Mouse (Mus musculus) heart, adult 2 months (tissue): ENCODE results near the gene Reep1. TPM values are rescaled to one million over a fixed set of nuclear protein-coding genes. Genes with fewer than 3 reads are reported as not detected.

Experiments used
- DNase-seq, 2 experiments: peaks; one replicate each; pipeline ENCODE4 v3.0.0; 2021
- H3K27ac ChIP-seq: fragments of 200-600 bp; 2 replicates; pipeline ENCODE4 v1.8.1; 2022
- H3K27me3 ChIP-seq: fragments of 200-500 bp; 2 replicates; pipeline ENCODE4 v1.6.1; 2012; ENCODE audit warnings: mild to moderate bottlenecking, low read length, inconsistent platforms, mixed read lengths; ENCODE audit not compliant: control insufficient read depth, insufficient read depth
- H3K36me3 ChIP-seq: fragments of 200-500 bp; 2 replicates; pipeline ENCODE4 v1.6.1; 2012; ENCODE audit warnings: low read length, inconsistent platforms; ENCODE audit not compliant: control insufficient read depth, insufficient read depth
- H3K4me1 ChIP-seq: fragments of 200-500 bp; 2 replicates; pipeline ENCODE4 v1.6.1; 2011; ENCODE audit warnings: low read length; ENCODE audit not compliant: control insufficient read depth, insufficient read depth
- H3K4me3 ChIP-seq: fragments of 200-600 bp; 2 replicates; pipeline ENCODE4 v1.8.1; 2022
- H3K79me2 ChIP-seq: fragments of 200-500 bp; replicated peaks from 2 replicates; pipeline ENCODE4 v1.6.1; 2012; ENCODE audit warnings: mild to moderate bottlenecking, inconsistent platforms, low read length, moderate library complexity, mixed read lengths; ENCODE audit not compliant: control insufficient read depth, insufficient read depth
- H3K9ac ChIP-seq: fragments of 200-500 bp; 2 replicates; pipeline ENCODE4 v1.6.1; 2012; ENCODE audit warnings: low read depth, mild to moderate bottlenecking, control low read depth, inconsistent platforms, low read length, mixed read lengths
- CTCF ChIP-seq: fragments of 200-600 bp; IDR thresholded peaks from 2 replicates; pipeline ENCODE4 v1.8.1; 2022; ENCODE audit warnings: antibody characterized with exemption, mild to moderate bottlenecking, moderate library complexity
- EP300 ChIP-seq: fragments of 200-500 bp; IDR thresholded peaks from 2 replicates; pipeline ENCODE4 v1.6.1; 2011; ENCODE audit warnings: low read depth, low read length, control low read depth; ENCODE audit not compliant: insufficient read depth
- POLR2A ChIP-seq: fragments of 200-500 bp; IDR thresholded peaks from 2 replicates; pipeline ENCODE4 v1.6.1; 2011; ENCODE audit warnings: mild to moderate bottlenecking, low read depth, low read length, control low read depth; ENCODE audit not compliant: insufficient read depth
- WGBS: fragments of 180-500 bp; shearing (Covaris S2); methylation state at CpG from one replicate; pipeline ENCODE4 v1.1.7; 2018; 5-methylcytosine and 5-hydroxymethylcytosine counted together
- intact Hi-C: fragments of 180-260 bp; cut with DNase I; formaldehyde crosslinking; loops from one replicate; pipeline ENCODE4 v1.15.1; 2025
- polyA plus RNA-seq: library from polyadenylated mRNA; depleted of rRNA; stranded (reverse); fragments of >200 nt; gene quantifications from 2 replicates; pipeline ENCODE4 v1.2.3, GENCODE M21; 2012
- total RNA-seq, 2 experiments: library from RNA; stranded (reverse); gene quantifications; 2 replicates each; pipeline ENCODE4 v1.2.3; 2021

The Reep1 gene
- total and polyA plus RNA-seq, 3 experiments, result 12.1 to 18.4 (median 16.7) TPM

- 63% methylated on average over 4 of the region's 4 CpGs for WGBS
- TF ChIP-seq EP300, result no peak
- no peak for TF ChIP-seq CTCF
- no peak for TF ChIP-seq POLR2A
- intact Hi-C loops, result no loop called here
Observed at GRCm38 (mm10) chr6:71738611-71739010, 31.2 kb downstream of the Reep1 start.

GRCm38 (mm10) chr6:71740921-71741320, 33.6 kb downstream of the Reep1 start:
- H3K36me3 ChIP-seq, result no peaks in the 10 kb centered on the region
- 50% methylated on average over 13 of the region's 13 CpGs for WGBS
- intact Hi-C loops, result no loop called here
- no peaks in the 10 kb centered on the region for H3K27me3 ChIP-seq
- TF ChIP-seq CTCF, result no peak
- TF ChIP-seq EP300, result no peak
- no peak overlapping the region for H3K4me3 ChIP-seq
- H3K4me1 ChIP-seq, result no peaks in the 10 kb centered on the region
- H3K79me2 ChIP-seq, result no peaks in the 10 kb centered on the region
- H3K9ac ChIP-seq, result no peak overlapping the region
- no peak for DNase-seq
- H3K27ac ChIP-seq, result no peak overlapping the region

More at GRCm38 (mm10) chr6:71738611-71739010, 31.2 kb downstream of the Reep1 start:
- H3K9ac ChIP-seq, result no peak overlapping the region
- no peaks in the 10 kb centered on the region for H3K4me1 ChIP-seq
- no peaks in the 10 kb centered on the region for H3K36me3 ChIP-seq
- no peak for DNase-seq
- no peak overlapping the region for H3K4me3 ChIP-seq
- no peaks in the 10 kb centered on the region for H3K27me3 ChIP-seq
- H3K79me2 ChIP-seq, result no peaks in the 10 kb centered on the region
- no peak overlapping the region for H3K27ac ChIP-seq

GRCm38 (mm10) chr6:71741998-71742636, 34.8 kb downstream of the Reep1 start:
- 83% methylated on average over 6 of the region's 6 CpGs for WGBS
- no peak overlapping the region for H3K27ac ChIP-seq
- TF ChIP-seq CTCF (no peak), EP300 (no peak), POLR2A (no peak)

GRCm38 (mm10) chr6:71744934-71745333, 37.6 kb downstream of the Reep1 start:
- Histone ChIP-seq H3K36me3 (no peaks in the 10 kb centered on the region), H3K27me3 (no peaks in the 10 kb centered on the region), H3K27ac (no peak overlapping the region), H3K79me2 (no peaks in the 10 kb centered on the region), H3K9ac (no peak overlapping the region), H3K4me1 (no peaks in the 10 kb centered on the region; the same call in 1 of the 2 replicates), H3K4me3 (no peak overlapping the region)
- DNase-seq, result no peak
- intact Hi-C loops, result no loop called here
- 70% methylated on average over 6 of the region's 6 CpGs for WGBS
- TF ChIP-seq POLR2A, result no peak
- TF ChIP-seq CTCF, result no peak
- no peak for TF ChIP-seq EP300

More at GRCm38 (mm10) chr6:71741998-71742636, 34.8 kb downstream of the Reep1 start:
- H3K9ac ChIP-seq, result no peak overlapping the region
- H3K27me3 ChIP-seq, result no peaks in the 10 kb centered on the region
- intact Hi-C loops, result no loop called here
- H3K4me3 ChIP-seq, result no peak overlapping the region
- no peaks in the 10 kb centered on the region; the same call in 1 of the 2 replicates for H3K4me1 ChIP-seq
- H3K36me3 ChIP-seq, result no peaks in the 10 kb centered on the region
- H3K79me2 ChIP-seq, result no peaks in the 10 kb centered on the region
- DNase-seq, result no peak

GRCm38 (mm10) chr6:71745482-71746234, 38.3 kb downstream of the Reep1 start:
- Histone ChIP-seq H3K27ac (no peak overlapping the region), H3K27me3 (no peaks in the 10 kb centered on the region), H3K9ac (no peak overlapping the region), H3K36me3 (no peaks in the 10 kb centered on the region), H3K79me2 (no peaks in the 10 kb centered on the region), H3K4me1 (no peaks in the 10 kb centered on the region; the same call in 1 of the 2 replicates), H3K4me3 (no peak overlapping the region)
- no peak for DNase-seq
- intact Hi-C loops, result no loop called here
- 77% methylated on average over 9 of the region's 9 CpGs for WGBS
- TF ChIP-seq EP300 (no peak), CTCF (no peak), POLR2A (no peak)

- no peak overlapping the region for H3K27ac ChIP-seq
- intact Hi-C loops, result no loop called here
- 49% methylated on average over 1 of the region's 1 CpGs for WGBS
- DNase-seq, result no peak
- no peaks in the 10 kb centered on the region; the same call in 1 of the 2 replicates for H3K4me1 ChIP-seq
- no peak overlapping the region for H3K9ac ChIP-seq
- no peaks in the 10 kb centered on the region for H3K79me2 ChIP-seq
- no peaks in the 10 kb centered on the region for H3K36me3 ChIP-seq
- H3K27me3 ChIP-seq, result no peaks in the 10 kb centered on the region
- TF ChIP-seq EP300, result no peak
- TF ChIP-seq CTCF, result no peak
- no peak for TF ChIP-seq POLR2A
- H3K4me3 ChIP-seq, result no peak overlapping the region
Observed at GRCm38 (mm10) chr6:71746246-71746645, 38.9 kb downstream of the Reep1 start.
